Mouse (Mus musculus) common myeloid progenitor, adult 5-6 weeks (primary cell): ENCODE measurements at regions not wholly inside any gene's neighbourhood (a gene's known extent, or its start where the extent isn't known, plus 50 kb on each side); places are given as distances from the start of the nearest gene placed in this dataset.
"Not testable (repeated sequence)": the region's sequence is repeated elsewhere in the genome, so short reads cannot be mapped to it uniquely, and the experiment has no call there.

ENCODE experiments used
- ATAC-seq: replicated peaks from 2 replicates; pipeline ENCODE4 v1.8.0; 2016; ENCODE audit warnings: low read depth, mild to moderate bottlenecking, moderate TSS enrichment, inconsistent platforms; ENCODE audit not compliant: poor library complexity, severe bottlenecking

- ATAC-seq, result no peak
Measured at GRCm38 (mm10) chr16:79336016-79336415, 245.1 kb upstream of the Tmprss15 start.

GRCm38 (mm10) chr16:79313301-79313700 is 222.4 kb upstream of the Tmprss15 start:
- ATAC-seq, result no peak

- no peak for ATAC-seq
Measured at GRCm38 (mm10) chr16:79312702-79313101, 221.8 kb upstream of the Tmprss15 start.

- no peak for ATAC-seq
Measured at GRCm38 (mm10) chr16:79308541-79308940, 217.6 kb upstream of the Tmprss15 start.

- not testable (repeated sequence) for ATAC-seq
Measured at GRCm38 (mm10) chr16:79296621-79297020, 205.7 kb upstream of the Tmprss15 start.

GRCm38 (mm10) chr16:79279006-79279405 is 188.1 kb upstream of the Tmprss15 start:
- ATAC-seq, result no peak

- no peak for ATAC-seq
Measured at GRCm38 (mm10) chr16:79256525-79256924, 165.6 kb upstream of the Tmprss15 start.

GRCm38 (mm10) chr16:79256084-79256483 is 165.2 kb upstream of the Tmprss15 start:
- ATAC-seq, result no peak

GRCm38 (mm10) chr16:79240857-79241491 is 150.1 kb upstream of the Tmprss15 start:
- no peak for ATAC-seq

GRCm38 (mm10) chr16:79240191-79240590 is 149.3 kb upstream of the Tmprss15 start:
- no peak for ATAC-seq

- ATAC-seq, result no peak
Measured at GRCm38 (mm10) chr16:79191196-79191595, 100.3 kb upstream of the Tmprss15 start.

- ATAC-seq, result no peak
Measured at GRCm38 (mm10) chr16:79186471-79186870, 95.6 kb upstream of the Tmprss15 start.

- no peak for ATAC-seq
Measured at GRCm38 (mm10) chr16:79182474-79182873, 91.6 kb upstream of the Tmprss15 start.

- no peak for ATAC-seq
Measured at GRCm38 (mm10) chr16:79177299-79177999, 86.6 kb upstream of the Tmprss15 start.

- ATAC-seq, result no peak
Measured at GRCm38 (mm10) chr16:79176832-79177243, 85.9 kb upstream of the Tmprss15 start.

GRCm38 (mm10) chr16:79168193-79168592 is 77.3 kb upstream of the Tmprss15 start:
- ATAC-seq, result peak; percentile 84

- no peak for ATAC-seq
Measured at GRCm38 (mm10) chr16:79142813-79143212, 51.9 kb upstream of the Tmprss15 start.
